Comparison of ENCODE assay signal across 8 mouse cellular contexts in the genomic region with DNA sequence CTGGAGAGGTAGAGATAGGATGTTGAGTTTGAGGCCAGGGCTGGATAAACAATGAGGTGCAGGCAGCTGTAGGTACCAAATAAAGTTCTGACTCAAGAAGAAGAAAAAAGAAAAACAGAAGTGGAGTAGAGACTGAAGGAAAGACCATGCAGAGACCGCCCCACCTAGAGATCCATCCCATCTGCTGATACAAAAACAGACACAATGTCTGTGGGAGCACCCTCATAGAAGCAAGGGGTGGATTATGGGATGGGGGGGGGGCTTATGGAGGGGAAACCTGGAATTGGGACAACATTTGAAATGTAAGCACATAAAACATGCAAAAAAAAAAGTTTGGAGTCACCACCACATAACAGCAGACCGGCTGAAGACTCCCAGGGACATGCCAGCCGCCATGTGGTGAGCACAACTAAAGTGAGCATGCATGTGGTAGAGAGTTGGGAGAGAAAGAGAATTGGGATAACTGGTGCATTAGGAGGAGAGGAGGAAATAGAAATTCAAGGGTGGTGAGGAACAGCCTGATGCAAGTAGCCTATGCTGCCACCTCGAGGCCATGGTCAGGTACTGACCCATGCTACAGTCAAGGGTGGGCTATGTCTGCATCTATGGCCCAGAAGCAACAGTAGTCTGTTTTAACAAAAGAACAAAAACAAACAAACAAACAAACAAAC.
DNase-seq lines count a peak whose midpoint lies in the region; ATAC-seq and TF ChIP-seq lines count a peak whose summit lies in the region.

No protein-coding gene starts in this region.

- no peak overlapping the region for H3K4me2 ChIP-seq in forebrain, embryonic 16.5 days (ENCODE audit: low read length)
- H3K4me2 ChIP-seq in hindbrain, postnatal 0 days (ENCODE audit: low read depth, low read length) = no peak overlapping the region

- no peaks in the 10 kb centered on the region for H3K36me3 ChIP-seq in forebrain, embryonic 16.5 days (ENCODE audit: control insufficient read depth, insufficient read depth)
- H3K36me3 ChIP-seq in hindbrain, postnatal 0 days (ENCODE audit: insufficient read depth, low read length) = no peaks in the 10 kb centered on the region

- no peaks in the 10 kb centered on the region for H3K9me3 ChIP-seq in forebrain, embryonic 16.5 days (ENCODE audit: control insufficient read depth, low read length)
- H3K9me3 ChIP-seq in hindbrain, postnatal 0 days (ENCODE audit: low read length) = no peaks in the 10 kb centered on the region

- peaks cover 3% of the 10 kb centered on the region; the same call in 1 of the 2 replicates for H3K4me1 ChIP-seq in forebrain, embryonic 16.5 days (replicated peaks; ENCODE audit: control insufficient read depth, insufficient read depth, low read length)
- no peaks in the 10 kb centered on the region for H3K4me1 ChIP-seq in hindbrain, postnatal 0 days (ENCODE audit: insufficient read depth, low read length)

- no peak overlapping the region for H3K9ac ChIP-seq in forebrain, embryonic 16.5 days (replicated peaks; ENCODE audit: low read depth, low read length)
- H3K9ac ChIP-seq in hindbrain, postnatal 0 days (replicated peaks; ENCODE audit: low read length) = no peak overlapping the region

- peak; percentile 98 for ATAC-seq in forebrain, embryonic 16.5 days
- ATAC-seq in hindbrain, postnatal 0 days = peak; percentile 95

- peak; percentile 94 for TF ChIP-seq CTCF in hindbrain, postnatal 0 days (IDR thresholded peaks at IDR 0.05; ENCODE audit: low read depth)

- no peaks in the 10 kb centered on the region for H3K27me3 ChIP-seq in forebrain, embryonic 16.5 days (replicated peaks; ENCODE audit: control insufficient read depth, insufficient read depth, low read length)
- no peaks in the 10 kb centered on the region for H3K27me3 ChIP-seq in hindbrain, postnatal 0 days (ENCODE audit: insufficient read depth, low read length)

- intact Hi-C loops in heart, postnatal 25 days (cut with DNase I) = loop anchor here (2.0 kb wide), 3 partner anchors 276 to 706 kb away; no protein-coding TSS in a partner anchor

- WGBS in forebrain, embryonic 16.5 days = 30% methylated on average over 4 of the region's 4 CpGs
- WGBS in hindbrain, postnatal 0 days = 39% methylated on average over 4 of the region's 4 CpGs

- H3K4me3 ChIP-seq in forebrain, embryonic 16.5 days (replicated peaks; ENCODE audit: low read length) = no peak overlapping the region
- no peak overlapping the region for H3K4me3 ChIP-seq in hindbrain, postnatal 0 days (ENCODE audit: low read length)

- no peak overlapping the region for H3K27ac ChIP-seq in forebrain, embryonic 16.5 days (ENCODE audit: low read length)
- no peak overlapping the region for H3K27ac ChIP-seq in hindbrain, postnatal 0 days

- DNase-seq in heart, adult 11 months = peak; percentile 91
- no peak for DNase-seq in heart, postnatal 25 days (ENCODE audit: low spot score)
- peak; percentile 50 to 56 for DNase-seq in cerebellum, adult 18-20 months
- DNase-seq in hindbrain, postnatal 0 days (ENCODE audit: low spot score) = peak; percentile 87
- peak; percentile 51 for DNase-seq in left cerebral cortex, adult 11 months (ENCODE audit: low spot score)
- peak; percentile 87 for DNase-seq in mesoderm, embryonic 11.5 days (ENCODE audit: low read depth, low spot score)
- peak; percentile 22 to 45 for DNase-seq in right cerebral cortex, postnatal 36 days (ENCODE audit: low spot score in 2 of 2)
